Mouse (Mus musculus): ENCODE results near the gene Fam20b.

- no peak for TF ChIP-seq CTCF (IDR thresholded peaks at IDR 0.05; ENCODE audit: borderline replicate concordance, extremely low read depth, insufficient read depth, insufficient read length)
- TF ChIP-seq POLR2A (IDR thresholded peaks at IDR 0.05; ENCODE audit: borderline replicate concordance, extremely low read depth, insufficient read depth, insufficient read length, poor library complexity, severe bottlenecking), result no peak
These were observed 47.0 kb downstream of the Fam20b start for GRCm38 (mm10) chr1:156671921-156672320.
